Mouse (Mus musculus) olfactory bulb, adult 2 months (tissue): ENCODE results near the gene Opcml. TPM values are rescaled to one million over a fixed set of nuclear protein-coding genes. Genes with fewer than 3 reads are reported as not detected.

Experiments used
- H3K27ac ChIP-seq: fragments of 200-500 bp; 2 replicates; pipeline ENCODE4 v1.5.1; 2012; ENCODE audit warnings: low read depth, low read length; ENCODE audit not compliant: insufficient read depth
- H3K4me1 ChIP-seq: fragments of 200-500 bp; 2 replicates; pipeline ENCODE4 v1.6.1; 2012; ENCODE audit warnings: low read length; ENCODE audit not compliant: control insufficient read depth, insufficient read depth
- H3K4me3 ChIP-seq: fragments of 200-500 bp; 2 replicates; pipeline ENCODE4 v1.5.1; 2012; ENCODE audit warnings: mild to moderate bottlenecking, low read depth, low read length, moderate library complexity; ENCODE audit not compliant: insufficient read depth
- CTCF ChIP-seq: fragments of 200-500 bp; IDR thresholded peaks from 2 replicates; pipeline ENCODE4 v1.5.1; 2012; ENCODE audit warnings: low read depth, mild to moderate bottlenecking, low read length, moderate library complexity; ENCODE audit not compliant: insufficient read depth
- POLR2A ChIP-seq: fragments of 200-500 bp; IDR thresholded peaks from 2 replicates; pipeline ENCODE4 v1.6.1; 2012; ENCODE audit warnings: mild to moderate bottlenecking, low read depth, low read length, moderate library complexity; ENCODE audit not compliant: insufficient read depth
- WGBS: fragments of 180-500 bp; shearing (Covaris S2); methylation state at CpG from one replicate; pipeline ENCODE4 v1.1.7; 2018; 5-methylcytosine and 5-hydroxymethylcytosine counted together
- polyA plus RNA-seq: library from polyadenylated mRNA; stranded (reverse); fragments of >200 nt; gene quantifications from 2 replicates; pipeline ENCODE4 v1.2.4, GENCODE M21; 2012; ENCODE audit warnings: low replicate concordance; ENCODE audit not compliant: missing spikeins, insufficient read depth, insufficient read length

Opcml gene
- polyA plus RNA-seq, 1 experiment, result not detected

- H3K4me1 ChIP-seq, result no peaks in the 10 kb centered on the region
- TF ChIP-seq POLR2A (no peak), CTCF (no peak)
- H3K27ac ChIP-seq, result no peak overlapping the region
- WGBS, result 63% methylated on average over 12 of the region's 12 CpGs
- no peak overlapping the region for H3K4me3 ChIP-seq
Observed at GRCm38 (mm10) chr9:28423407-28423806, 632.8 kb downstream of the Opcml start.

GRCm38 (mm10) chr9:28432159-28432558 is 641.6 kb downstream of the Opcml start:
- TF ChIP-seq POLR2A (no peak), CTCF (no peak)
- Histone ChIP-seq H3K4me3 (no peak overlapping the region), H3K27ac (no peak overlapping the region), H3K4me1 (no peaks in the 10 kb centered on the region)
- 61% methylated on average over 8 of the region's 8 CpGs for WGBS

- 88% methylated on average over 4 of the region's 4 CpGs for WGBS
- Histone ChIP-seq H3K4me3 (no peak overlapping the region), H3K27ac (no peak overlapping the region), H3K4me1 (peaks cover 7% of the 10 kb centered on the region)
- TF ChIP-seq CTCF (no peak), POLR2A (no peak)
Observed at GRCm38 (mm10) chr9:28438752-28439151, 648.2 kb downstream of the Opcml start.

- no peak overlapping the region for H3K4me3 ChIP-seq
- H3K4me1 ChIP-seq, result peaks cover 11% of the 10 kb centered on the region
- no peak for TF ChIP-seq POLR2A
- no peak for TF ChIP-seq CTCF
- 24% methylated on average over 5 of the region's 5 CpGs for WGBS
- H3K27ac ChIP-seq, result peak overlapping the region; percentile 53; the same call in 1 of the 2 replicates
Observed at GRCm38 (mm10) chr9:28439433-28440191, 649.0 kb downstream of the Opcml start.

GRCm38 (mm10) chr9:28440192-28440795 is 649.7 kb downstream of the Opcml start:
- 25% methylated on average over 3 of the region's 3 CpGs for WGBS
- H3K27ac ChIP-seq, result 0 out of 2 replicates have a peak overlapping the region, but pooled peaks have one; percentile 8
- peaks cover 11% of the 10 kb centered on the region for H3K4me1 ChIP-seq
- no peak for TF ChIP-seq CTCF
- no peak for TF ChIP-seq POLR2A
- H3K4me3 ChIP-seq, result no peak overlapping the region

GRCm38 (mm10) chr9:28444485-28444884 is 653.9 kb downstream of the Opcml start:
- H3K4me3 ChIP-seq, result no peak overlapping the region
- peaks cover 11% of the 10 kb centered on the region for H3K4me1 ChIP-seq
- TF ChIP-seq CTCF (no peak), POLR2A (no peak)
- WGBS, result 54% methylated on average over 3 of the region's 3 CpGs
- peak overlapping the region; percentile 26; the same call in 1 of the 2 replicates for H3K27ac ChIP-seq

- Histone ChIP-seq H3K4me3 (no peak overlapping the region), H3K27ac (no peak overlapping the region), H3K4me1 (peaks cover 7% of the 10 kb centered on the region)
- TF ChIP-seq POLR2A, result no peak
- TF ChIP-seq CTCF, result no peak
- WGBS, result 56% methylated on average over 8 of the region's 8 CpGs
Observed at GRCm38 (mm10) chr9:28444972-28445371, 654.4 kb downstream of the Opcml start.

- H3K4me3 ChIP-seq, result no peak overlapping the region
- H3K4me1 ChIP-seq, result peaks cover 3% of the 10 kb centered on the region
- 92% methylated on average over 1 of the region's 1 CpGs for WGBS
- TF ChIP-seq CTCF (no peak), POLR2A (no peak)
- no peak overlapping the region for H3K27ac ChIP-seq
Observed at GRCm38 (mm10) chr9:28445863-28446262, 655.3 kb downstream of the Opcml start.
